Mouse (Mus musculus) lung, embryonic 14.5 days (tissue): ENCODE data around the gene Bloc1s6. TPM values are rescaled to one million over a fixed set of nuclear protein-coding genes. Genes with fewer than 3 reads are reported as not detected.

ENCODE experiments used
- ATAC-seq: fragments of 200-750 bp; cut with Nextera tagmentation; 2 replicates; pipeline ENCODE4 v1.8.0; 2017; ENCODE audit warnings: mild to moderate bottlenecking, moderate TSS enrichment, moderate library complexity; ENCODE audit not compliant: insufficient read depth
- DNase-seq: peaks from one replicate; pipeline ENCODE4 v3.0.0-alpha.2; 2015
- H3K27ac ChIP-seq: fragments of 300-500 bp; sonication (generic); 2 replicates; pipeline ENCODE4 v1.5.1; 2014; ENCODE audit warnings: low read depth, mild to moderate bottlenecking, moderate library complexity
- H3K27me3 ChIP-seq: fragments of 300-500 bp; sonication (generic); 2 replicates; pipeline ENCODE4 v1.6.1; 2014; ENCODE audit warnings: low read length, control low read depth; ENCODE audit not compliant: insufficient read depth
- H3K36me3 ChIP-seq: fragments of 300-500 bp; sonication (generic); 2 replicates; pipeline ENCODE4 v1.6.1; 2014; ENCODE audit warnings: control low read depth; ENCODE audit not compliant: insufficient read depth
- H3K4me1 ChIP-seq: fragments of 300-500 bp; sonication (generic); 2 replicates; pipeline ENCODE4 v1.6.1; 2014; ENCODE audit warnings: antibody characterized with exemption, control low read depth; ENCODE audit not compliant: insufficient read depth
- H3K4me2 ChIP-seq: fragments of 300-500 bp; sonication (generic); 2 replicates; pipeline ENCODE4 v1.6.1; 2014; ENCODE audit warnings: mild to moderate bottlenecking
- H3K4me3 ChIP-seq: fragments of 300-500 bp; sonication (generic); 2 replicates; pipeline ENCODE4 v1.5.1; 2014; ENCODE audit warnings: low read depth, low read length
- H3K9ac ChIP-seq: fragments of 300-500 bp; sonication (generic); 2 replicates; pipeline ENCODE4 v1.6.1; 2014
- H3K9me3 ChIP-seq: fragments of 300-500 bp; sonication (generic); 2 replicates; pipeline ENCODE4 v1.6.1; 2016; ENCODE audit warnings: low read depth, low read length, control low read depth
- CTCF ChIP-seq: IDR thresholded peaks from 2 replicates; pipeline ENCODE4 v1.5.1; 2016; ENCODE audit warnings: antibody characterized with exemption, low read depth
- WGBS: fragments of 180-500 bp; shearing (Covaris S2); extraction: QIAGEN DNeasy Blood & Tissue Kit; methylation state at CpG from one replicate; pipeline ENCODE4 v1.1.7; 2014; 5-methylcytosine and 5-hydroxymethylcytosine counted together
- polyA plus RNA-seq: library from polyadenylated mRNA; unstranded; fragments of >200 nt; fragmentation: Nextera tagmentation; extraction: Ambion mirVana; gene quantifications from 2 replicates; pipeline ENCODE4 v1.2.1, GENCODE M21; 2014

Bloc1s6 gene
- polyA plus RNA-seq, 1 experiment from 2014 or later: 40.6 TPM

DNA sequence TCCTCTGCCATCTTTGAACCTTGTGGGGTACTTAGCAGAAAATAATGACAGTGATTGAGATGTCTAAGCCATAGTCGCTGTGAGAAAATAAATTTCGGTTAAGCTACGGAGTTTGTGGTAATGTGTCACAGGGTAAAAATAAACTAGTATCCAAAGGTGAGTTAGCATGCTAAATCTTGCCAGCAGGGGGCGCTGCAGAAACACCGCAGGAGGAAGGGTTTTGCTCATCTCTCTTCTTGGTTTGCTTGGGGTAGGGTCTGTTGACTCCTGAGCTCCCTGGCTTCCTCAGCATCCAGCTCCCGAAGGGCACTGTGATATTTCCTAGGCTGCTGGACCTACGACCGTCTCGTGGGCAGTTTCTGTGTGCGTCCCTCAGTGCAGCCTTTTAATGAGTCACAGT lies 12.7 kb upstream of the Bloc1s6 start:
- Histone ChIP-seq H3K27me3 (no peaks in the 10 kb centered on the region), H3K27ac (no peak overlapping the region), H3K9ac (no peak overlapping the region), H3K4me3 (no peak overlapping the region), H3K4me1 (no peaks in the 10 kb centered on the region), H3K4me2 (no peak overlapping the region), H3K36me3 (no peaks in the 10 kb centered on the region), H3K9me3 (no peaks in the 10 kb centered on the region)
- TF ChIP-seq CTCF: peak; percentile 69
- DNase-seq (peak; percentile 52), ATAC-seq (no peak)
- 48% methylated on average over 10 of the region's 10 CpGs for WGBS

DNA sequence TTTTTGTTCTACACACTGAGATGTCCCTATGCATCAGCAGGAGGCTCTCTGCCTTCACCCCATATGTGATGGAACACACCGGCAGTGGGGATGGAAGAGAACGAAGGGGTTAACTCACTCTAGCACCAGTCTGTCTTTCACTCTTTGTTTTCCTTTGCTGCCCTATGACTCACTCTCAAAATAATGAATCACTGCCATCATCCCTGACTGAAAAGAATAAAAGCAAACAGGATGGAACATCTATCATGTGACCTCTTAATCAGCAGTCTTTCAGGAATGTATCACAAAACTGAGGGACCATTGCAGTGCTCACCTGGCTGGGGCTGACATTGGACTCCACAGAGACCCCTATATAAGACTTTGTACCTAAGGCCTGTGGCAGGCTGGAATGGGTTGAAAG lies 6.8 kb upstream of the Bloc1s6 start:
- no peak for TF ChIP-seq CTCF
- WGBS: 62% methylated on average over 2 of the region's 2 CpGs
- H3K36me3 ChIP-seq: no peaks in the 10 kb centered on the region

DNA sequence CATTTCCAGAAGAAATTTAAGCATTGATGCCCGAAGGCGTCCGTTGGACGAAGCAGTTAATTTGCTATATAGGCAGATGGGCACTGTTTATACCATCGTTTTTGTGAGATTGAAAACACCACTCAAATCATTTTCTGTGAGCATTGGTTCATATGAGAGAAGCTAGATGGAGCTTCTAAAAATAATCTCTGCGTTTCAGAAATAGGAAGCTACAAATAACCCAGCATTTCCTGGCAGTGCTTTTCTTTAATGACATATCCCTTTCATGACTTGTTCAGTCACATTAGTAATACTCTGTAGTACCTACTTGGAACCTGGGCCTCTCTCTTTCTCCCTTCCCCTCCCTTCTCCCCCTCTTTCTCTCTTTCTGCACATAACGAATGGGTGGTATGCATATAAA lies 720 bp downstream of the Bloc1s6 start:
- Histone ChIP-seq H3K4me2 (peak overlapping the region; percentile 80), H3K27me3 (no peaks in the 10 kb centered on the region), H3K9me3 (no peaks in the 10 kb centered on the region), H3K4me1 (no peaks in the 10 kb centered on the region), H3K9ac (peak overlapping the region; percentile 89), H3K27ac (peak overlapping the region; percentile 94; the same call in 1 of the 2 replicates), H3K4me3 (peak overlapping the region; percentile 81), H3K36me3 (peaks cover 9% of the 10 kb centered on the region; the same call in 1 of the 2 replicates)
- no peak for DNase-seq
- 22% methylated on average over 7 of the region's 7 CpGs for WGBS
- no peak for ATAC-seq
- no peak for TF ChIP-seq CTCF

More for the DNA sequence above, 6.8 kb upstream of the Bloc1s6 start:
- Histone ChIP-seq H3K4me2 (no peak overlapping the region), H3K9ac (no peak overlapping the region), H3K4me3 (no peak overlapping the region), H3K9me3 (no peaks in the 10 kb centered on the region), H3K27ac (no peak overlapping the region), H3K4me1 (no peaks in the 10 kb centered on the region), H3K27me3 (no peaks in the 10 kb centered on the region)
- no peak for ATAC-seq
- DNase-seq: no peak

DNA sequence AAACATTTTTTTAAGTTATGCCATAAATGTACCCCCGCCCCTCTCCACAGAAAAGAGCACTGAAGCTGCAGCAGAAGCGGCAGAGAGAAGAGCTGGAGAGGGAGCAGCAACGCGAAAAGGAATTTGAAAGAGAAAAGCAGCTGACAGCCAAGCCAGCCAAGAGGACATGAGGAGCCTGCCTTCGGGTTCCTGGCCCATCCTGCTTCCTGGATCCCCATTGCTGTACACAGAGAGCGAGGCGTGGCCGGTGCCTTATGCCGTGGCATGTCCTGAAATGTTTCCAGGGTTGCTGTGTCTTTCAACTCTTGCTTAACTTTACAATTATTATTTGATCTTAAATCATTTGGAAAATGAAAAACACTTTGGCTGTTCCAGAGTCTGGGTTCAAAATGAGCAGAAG lies 8.2 kb downstream of the Bloc1s6 start:
- Histone ChIP-seq H3K4me2 (no peak overlapping the region), H3K4me1 (no peaks in the 10 kb centered on the region), H3K27ac (no peak overlapping the region), H3K4me3 (no peak overlapping the region), H3K9me3 (no peaks in the 10 kb centered on the region), H3K36me3 (peaks cover 36% of the 10 kb centered on the region), H3K27me3 (no peaks in the 10 kb centered on the region), H3K9ac (no peak overlapping the region)
- DNase-seq (no peak), ATAC-seq (no peak)
- 87% methylated on average over 9 of the region's 9 CpGs for WGBS
- TF ChIP-seq CTCF: no peak

DNA sequence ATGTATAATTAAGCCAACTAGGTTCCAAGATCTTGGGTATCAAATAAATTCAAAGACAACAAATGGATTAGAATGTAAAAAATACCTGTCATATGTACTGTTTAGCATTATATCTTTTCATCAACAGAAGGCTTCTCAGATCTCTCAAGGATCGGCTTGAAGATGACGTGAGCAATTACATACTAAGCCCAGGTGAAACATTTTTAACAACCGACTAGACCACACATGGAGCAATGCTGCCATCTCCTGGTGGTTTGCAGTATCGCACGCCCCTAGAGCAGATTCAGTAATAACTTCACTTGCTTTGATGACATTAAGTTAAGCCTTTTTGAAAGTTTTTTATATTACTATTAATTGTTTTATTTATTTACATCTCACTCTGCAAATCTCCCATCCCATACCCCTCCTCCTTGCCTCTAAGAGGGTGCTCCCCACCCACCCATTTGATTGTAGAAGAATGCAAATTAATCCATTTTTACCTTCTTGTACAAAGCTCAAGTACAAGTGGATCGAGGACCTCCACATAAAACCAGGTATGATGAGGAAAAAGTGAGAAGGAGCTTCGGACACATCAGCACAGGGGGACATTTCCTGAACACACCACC lies 15.5 kb downstream of the Bloc1s6 start:
- peak; percentile 95 for TF ChIP-seq CTCF
- WGBS: 16% methylated on average over 7 of the region's 7 CpGs
- ATAC-seq: no peak

GRCm38 (mm10) chr2:122759791-122760190 lies 21.5 kb downstream of the Bloc1s6 start:
- Histone ChIP-seq H3K9me3 (no peaks in the 10 kb centered on the region), H3K36me3 (no peaks in the 10 kb centered on the region), H3K4me3 (no peak overlapping the region), H3K4me1 (no peaks in the 10 kb centered on the region), H3K27ac (no peak overlapping the region), H3K9ac (no peak overlapping the region), H3K4me2 (no peak overlapping the region), H3K27me3 (no peaks in the 10 kb centered on the region)
- ATAC-seq (no peak), DNase-seq (no peak)
- no peak for TF ChIP-seq CTCF
- 82% methylated on average over 1 of the region's 1 CpGs for WGBS

More for the DNA sequence above, 15.5 kb downstream of the Bloc1s6 start:
- Histone ChIP-seq H3K4me2 (no peak overlapping the region), H3K27me3 (no peaks in the 10 kb centered on the region), H3K36me3 (no peaks in the 10 kb centered on the region), H3K4me3 (no peak overlapping the region), H3K4me1 (no peaks in the 10 kb centered on the region), H3K9me3 (no peaks in the 10 kb centered on the region), H3K9ac (no peak overlapping the region), H3K27ac (no peak overlapping the region)
- peak; percentile 85 for DNase-seq

- no peak overlapping the region for H3K4me2 ChIP-seq
- WGBS: 55% methylated on average over 3 of the region's 3 CpGs
- no peak overlapping the region for H3K9ac ChIP-seq
- no peaks in the 10 kb centered on the region for H3K9me3 ChIP-seq
- ATAC-seq: no peak
- no peaks in the 10 kb centered on the region for H3K4me1 ChIP-seq
- H3K27me3 ChIP-seq: 0 out of 2 replicates have a peak, but pooled peaks cover 5% of the 10 kb centered on the region
- TF ChIP-seq CTCF: no peak
- H3K27ac ChIP-seq: no peak overlapping the region
- no peaks in the 10 kb centered on the region for H3K36me3 ChIP-seq
- no peak for DNase-seq
- no peak overlapping the region for H3K4me3 ChIP-seq
Measured at GRCm38 (mm10) chr2:122762991-122763390, 24.7 kb downstream of the Bloc1s6 start.

DNA sequence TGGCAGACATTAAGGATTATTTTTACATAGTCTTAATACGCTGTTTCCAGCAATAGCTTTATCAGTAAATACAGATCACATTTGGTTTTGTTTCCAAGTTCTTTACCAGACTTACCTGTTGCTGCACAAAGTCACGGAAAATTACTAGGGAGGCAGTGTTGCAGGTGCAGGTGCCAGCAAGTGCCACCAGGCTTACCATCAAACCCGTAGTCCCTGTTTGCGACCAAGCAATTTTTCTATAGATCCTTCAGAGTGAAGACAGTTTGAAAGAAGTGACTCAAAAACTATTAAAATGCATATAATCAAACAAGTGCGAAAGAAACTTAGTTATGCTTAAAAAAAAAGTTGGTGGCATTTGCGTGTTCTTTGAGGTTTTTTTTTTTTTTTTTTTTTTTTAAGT lies 26.2 kb downstream of the Bloc1s6 start:
- Histone ChIP-seq H3K4me2 (peak overlapping the region; percentile 83), H3K9me3 (no peaks in the 10 kb centered on the region), H3K36me3 (no peaks in the 10 kb centered on the region), H3K4me1 (no peaks in the 10 kb centered on the region), H3K9ac (no peak overlapping the region), H3K4me3 (peak overlapping the region; percentile 45), H3K27ac (no peak overlapping the region), H3K27me3 (0 out of 2 replicates have a peak, but pooled peaks cover 5% of the 10 kb centered on the region)
- ATAC-seq: no peak
- TF ChIP-seq CTCF: no peak
- no peak for DNase-seq
- 45% methylated on average over 6 of the region's 6 CpGs for WGBS
